Mouse (Mus musculus) liver, embryonic 13.5 days (tissue): ENCODE measurements around the gene Dcaf5. TPM values are rescaled to one million over a fixed set of nuclear protein-coding genes. Genes with fewer than 3 reads are reported as not detected.
A peak's percentile ranks its signal among the peaks of the same experiment; 100 is the strongest.

Experiments
- ATAC-seq: fragments of 200-750 bp; cut with Nextera tagmentation; 2 replicates; pipeline ENCODE4 v1.8.0; 2017; ENCODE audit warnings: low read depth, mild to moderate bottlenecking, moderate number of reproducible peaks, moderate library complexity
- DNase-seq: peaks from one replicate; pipeline ENCODE4 v3.0.0; 2022
- H3K27ac ChIP-seq: fragments of 300-500 bp; sonication (generic); 2 replicates; pipeline ENCODE4 v1.5.1; 2015; ENCODE audit warnings: moderate library complexity, mild to moderate bottlenecking, inconsistent platforms
- H3K27me3 ChIP-seq: fragments of 300-500 bp; sonication (generic); 2 replicates; pipeline ENCODE4 v1.6.1; 2015; ENCODE audit warnings: mild to moderate bottlenecking, inconsistent platforms
- H3K36me3 ChIP-seq: fragments of 300-500 bp; sonication (generic); 2 replicates; pipeline ENCODE4 v1.6.1; 2015; ENCODE audit warnings: mild to moderate bottlenecking, inconsistent platforms
- H3K4me1 ChIP-seq: fragments of 300-500 bp; sonication (generic); replicated peaks from 2 replicates; pipeline ENCODE4 v1.6.1; 2015; ENCODE audit warnings: inconsistent platforms
- H3K4me2 ChIP-seq: fragments of 300-500 bp; sonication (generic); 2 replicates; pipeline ENCODE4 v1.6.1; 2015; ENCODE audit warnings: inconsistent platforms, mild to moderate bottlenecking, moderate library complexity
- H3K4me3 ChIP-seq: fragments of 300-500 bp; sonication (generic); replicated peaks from 2 replicates; pipeline ENCODE4 v1.5.1; 2015; ENCODE audit warnings: mild to moderate bottlenecking, inconsistent platforms
- H3K9ac ChIP-seq: fragments of 300-500 bp; sonication (generic); 2 replicates; pipeline ENCODE4 v1.6.1; 2015; ENCODE audit warnings: mild to moderate bottlenecking, inconsistent platforms
- H3K9me3 ChIP-seq: fragments of 300-500 bp; sonication (generic); replicated peaks from 2 replicates; pipeline ENCODE4 v1.6.1; 2016; ENCODE audit warnings: inconsistent platforms
- WGBS: fragments of 180-500 bp; shearing (Covaris S2); methylation state at CpG from one replicate; pipeline ENCODE4 v1.1.7; 2015; ENCODE audit not compliant: insufficient replicate concordance; 5-methylcytosine and 5-hydroxymethylcytosine counted together
- polyA plus RNA-seq: library from polyadenylated mRNA; unstranded; fragments of >200 nt; fragmentation: Nextera tagmentation; extraction: Ambion mirVana; gene quantifications from 2 replicates; pipeline ENCODE4 v1.2.1, GENCODE M21; 2015

Dcaf5 gene
- polyA plus RNA-seq, 1 experiment from 2014 or later, result 2.5 TPM

GRCm38 (mm10) chr12:80444525-80445109 is 8.2 kb upstream of the Dcaf5 start:
- Histone ChIP-seq H3K4me3 (no peak overlapping the region), H3K27me3 (peaks cover 10% of the 10 kb centered on the region; the same call in 1 of the 2 replicates), H3K36me3 (no peaks in the 10 kb centered on the region), H3K9me3 (no peaks in the 10 kb centered on the region), H3K9ac (no peak overlapping the region), H3K27ac (no peak overlapping the region), H3K4me2 (no peak overlapping the region), H3K4me1 (no peaks in the 10 kb centered on the region)
- 64% methylated on average over 9 of the region's 9 CpGs for WGBS
- ATAC-seq (no peak), DNase-seq (no peak)

GRCm38 (mm10) chr12:80440957-80441356 is 4.6 kb upstream of the Dcaf5 start:
- no peak overlapping the region for H3K4me2 ChIP-seq
- H3K27ac ChIP-seq, result no peak overlapping the region
- 58% methylated on average over 2 of the region's 2 CpGs for WGBS
- H3K9ac ChIP-seq, result no peak overlapping the region
- no peak overlapping the region for H3K4me3 ChIP-seq
- peaks cover 7% of the 10 kb centered on the region; the same call in 1 of the 2 replicates for H3K27me3 ChIP-seq
- H3K4me1 ChIP-seq, result peaks cover 11% of the 10 kb centered on the region
- H3K9me3 ChIP-seq, result no peaks in the 10 kb centered on the region
- DNase-seq (no peak), ATAC-seq (no peak)
- no peaks in the 10 kb centered on the region for H3K36me3 ChIP-seq

- no peak for ATAC-seq
- Histone ChIP-seq H3K27ac (no peak overlapping the region), H3K36me3 (no peaks in the 10 kb centered on the region), H3K4me3 (peak overlapping the region; percentile 87), H3K9ac (peak overlapping the region; percentile 85; the same call in 1 of the 2 replicates), H3K9me3 (no peaks in the 10 kb centered on the region), H3K4me2 (peak overlapping the region; percentile 97), H3K4me1 (peaks cover 34% of the 10 kb centered on the region), H3K27me3 (no peaks in the 10 kb centered on the region)
- DNase-seq, result no peak
- 41% methylated on average over 4 of the region's 4 CpGs for WGBS
Observed at GRCm38 (mm10) chr12:80437051-80437675, 762 bp upstream of the Dcaf5 start.

GRCm38 (mm10) chr12:80435887-80436286 is 514 bp downstream of the Dcaf5 start:
- 0% methylated on average over 8 of the region's 10 CpGs for WGBS
- Histone ChIP-seq H3K4me1 (peaks cover 34% of the 10 kb centered on the region), H3K4me3 (peak overlapping the region; percentile 87), H3K36me3 (no peaks in the 10 kb centered on the region), H3K27ac (peak overlapping the region; percentile 81), H3K9me3 (no peaks in the 10 kb centered on the region), H3K9ac (peak overlapping the region; percentile 85), H3K4me2 (peak overlapping the region; percentile 97), H3K27me3 (no peaks in the 10 kb centered on the region)
- ATAC-seq (peak; percentile 11), DNase-seq (no peak)

GRCm38 (mm10) chr12:80434961-80435691 is 1.3 kb downstream of the Dcaf5 start:
- WGBS, result under 1% methylated on average over 46 of the region's 64 CpGs
- Histone ChIP-seq H3K9me3 (no peaks in the 10 kb centered on the region), H3K4me1 (peaks cover 34% of the 10 kb centered on the region), H3K9ac (peak overlapping the region; percentile 85), H3K4me2 (peak overlapping the region; percentile 97), H3K27me3 (no peaks in the 10 kb centered on the region), H3K27ac (peak overlapping the region; percentile 81), H3K4me3 (peak overlapping the region; percentile 87), H3K36me3 (no peaks in the 10 kb centered on the region)
- DNase-seq (peak; percentile 47), ATAC-seq (peak; percentile 71)

- WGBS, result 5% methylated on average over 9 of the region's 10 CpGs
- ATAC-seq (no peak), DNase-seq (no peak)
- peak overlapping the region; percentile 81 for H3K27ac ChIP-seq
- peak overlapping the region; percentile 87 for H3K4me3 ChIP-seq
- H3K27me3 ChIP-seq, result no peaks in the 10 kb centered on the region
- H3K9me3 ChIP-seq, result no peaks in the 10 kb centered on the region
- peak overlapping the region; percentile 97 for H3K4me2 ChIP-seq
- no peaks in the 10 kb centered on the region for H3K36me3 ChIP-seq
- peaks cover 34% of the 10 kb centered on the region for H3K4me1 ChIP-seq
- peak overlapping the region; percentile 85 for H3K9ac ChIP-seq
Observed at GRCm38 (mm10) chr12:80434601-80434960, 1.8 kb downstream of the Dcaf5 start.

- no peak for DNase-seq
- Histone ChIP-seq H3K4me2 (0 out of 2 replicates have a peak overlapping the region, but pooled peaks have one; percentile 6), H3K27ac (no peak overlapping the region), H3K36me3 (peaks cover 4% of the 10 kb centered on the region; the same call in 1 of the 2 replicates), H3K9me3 (no peaks in the 10 kb centered on the region), H3K4me3 (no peak overlapping the region), H3K9ac (no peak overlapping the region), H3K27me3 (no peaks in the 10 kb centered on the region), H3K4me1 (peaks cover 34% of the 10 kb centered on the region)
- no peak for ATAC-seq
- 64% methylated on average over 4 of the region's 4 CpGs for WGBS
Observed at GRCm38 (mm10) chr12:80433266-80433665, 3.1 kb downstream of the Dcaf5 start.

GRCm38 (mm10) chr12:80427683-80428082 is 8.7 kb downstream of the Dcaf5 start:
- Histone ChIP-seq H3K4me2 (no peak overlapping the region), H3K27me3 (no peaks in the 10 kb centered on the region), H3K4me3 (no peak overlapping the region), H3K36me3 (peaks cover 16% of the 10 kb centered on the region; the same call in 1 of the 2 replicates), H3K27ac (no peak overlapping the region), H3K9ac (no peak overlapping the region), H3K9me3 (no peaks in the 10 kb centered on the region), H3K4me1 (peaks cover 2% of the 10 kb centered on the region; the same call in 1 of the 2 replicates)
- ATAC-seq (no peak), DNase-seq (no peak)
- 63% methylated on average over 3 of the region's 3 CpGs for WGBS

GRCm38 (mm10) chr12:80415100-80415499 is 21.3 kb downstream of the Dcaf5 start:
- peaks cover 30% of the 10 kb centered on the region for H3K36me3 ChIP-seq
- H3K27me3 ChIP-seq, result no peaks in the 10 kb centered on the region
- no peak overlapping the region for H3K9ac ChIP-seq
- DNase-seq (no peak), ATAC-seq (no peak)
- H3K4me2 ChIP-seq, result no peak overlapping the region
- WGBS, result 78% methylated on average over 2 of the region's 2 CpGs
- H3K9me3 ChIP-seq, result no peaks in the 10 kb centered on the region
- H3K27ac ChIP-seq, result no peak overlapping the region
- no peaks in the 10 kb centered on the region for H3K4me1 ChIP-seq
- H3K4me3 ChIP-seq, result no peak overlapping the region

GRCm38 (mm10) chr12:80410855-80411254 is 25.5 kb downstream of the Dcaf5 start:
- H3K4me2 ChIP-seq, result no peak overlapping the region
- H3K9me3 ChIP-seq, result no peaks in the 10 kb centered on the region
- H3K4me3 ChIP-seq, result no peak overlapping the region
- ATAC-seq (no peak), DNase-seq (no peak)
- peaks cover 27% of the 10 kb centered on the region for H3K36me3 ChIP-seq
- H3K27ac ChIP-seq, result no peak overlapping the region
- H3K27me3 ChIP-seq, result no peaks in the 10 kb centered on the region
- WGBS, result 82% methylated on average over 8 of the region's 8 CpGs
- no peak overlapping the region for H3K9ac ChIP-seq
- H3K4me1 ChIP-seq, result no peaks in the 10 kb centered on the region

GRCm38 (mm10) chr12:80407824-80408223 is 28.6 kb downstream of the Dcaf5 start:
- DNase-seq, result peak; percentile 32
- Histone ChIP-seq H3K4me3 (no peak overlapping the region), H3K9ac (no peak overlapping the region), H3K27me3 (no peaks in the 10 kb centered on the region), H3K4me2 (no peak overlapping the region), H3K27ac (no peak overlapping the region), H3K36me3 (peaks cover 15% of the 10 kb centered on the region), H3K4me1 (no peaks in the 10 kb centered on the region), H3K9me3 (no peaks in the 10 kb centered on the region)
- 42% methylated on average over 3 of the region's 3 CpGs for WGBS
- no peak for ATAC-seq
